Mouse (Mus musculus): ENCODE data around the gene Apbb2. TPM values are rescaled to one million over a fixed set of nuclear protein-coding genes. Genes with fewer than 3 reads are reported as not detected.
A peak's percentile ranks its signal among the peaks of the same experiment; 100 is the strongest.

The Apbb2 gene
- total RNA-seq, 4 experiments from 2014 or later = 61.2 to 89.9 (median 81.5) TPM

DNA sequence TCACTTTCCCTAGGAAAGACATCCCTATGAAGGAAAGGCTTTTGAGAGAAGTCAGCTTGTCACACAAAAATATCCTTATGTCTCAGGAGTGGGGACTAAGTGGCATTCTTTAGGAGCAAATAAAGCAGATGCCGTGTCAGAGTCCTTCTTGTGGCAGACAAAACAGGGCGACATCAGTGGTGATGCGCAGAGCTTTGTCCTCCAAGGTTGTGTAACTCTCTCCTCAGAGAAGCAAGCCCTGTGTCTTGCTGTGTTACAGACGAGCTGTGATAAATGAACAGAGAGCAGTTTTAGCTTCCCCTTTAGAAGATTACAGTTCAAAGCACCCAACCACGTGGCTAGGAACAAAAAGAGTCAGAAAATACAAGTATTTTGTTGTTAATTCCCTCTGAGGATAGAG is 205.2 kb downstream of the Apbb2 start:
- no peak for DNase-seq

DNA sequence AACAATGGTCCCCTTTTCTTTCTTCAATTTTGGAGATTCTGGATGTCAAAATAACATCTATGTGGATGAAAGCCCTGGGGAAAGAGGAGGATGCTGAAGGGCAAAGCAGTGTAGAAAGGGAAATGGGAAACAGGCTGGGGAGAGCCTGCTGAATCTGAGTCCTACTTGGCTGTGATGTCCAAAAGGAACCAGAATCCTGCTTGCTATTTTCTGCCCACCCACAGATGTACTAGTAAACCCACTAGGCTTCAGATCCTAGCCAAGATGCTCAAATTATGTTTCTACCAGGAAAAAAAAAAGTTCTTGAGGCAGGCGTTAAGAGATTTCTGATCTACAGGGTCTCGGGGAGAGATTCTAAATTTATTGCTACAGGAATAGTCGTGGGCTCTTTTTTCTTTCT is 205.8 kb downstream of the Apbb2 start:
- no peak for DNase-seq

DNA sequence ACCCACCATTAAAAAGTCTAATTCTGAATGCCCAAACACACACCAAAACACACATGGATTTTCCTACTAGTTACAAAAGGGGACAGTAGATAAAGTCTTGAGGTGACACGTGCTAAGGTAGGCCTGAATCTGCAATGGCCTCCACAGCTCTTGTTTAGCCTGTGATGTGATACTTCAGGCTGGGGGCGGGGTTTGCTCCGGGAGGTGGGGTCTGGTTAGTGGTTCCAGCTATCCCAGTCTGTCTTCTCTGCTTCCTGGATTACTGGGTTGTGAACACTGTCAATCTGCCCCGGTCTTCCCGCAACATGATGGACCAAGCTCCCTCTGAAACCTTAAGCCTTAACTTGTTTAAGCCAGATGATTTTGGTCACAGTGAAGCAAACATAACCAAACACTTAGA is 210.0 kb downstream of the Apbb2 start:
- DNase-seq = no peak

DNA sequence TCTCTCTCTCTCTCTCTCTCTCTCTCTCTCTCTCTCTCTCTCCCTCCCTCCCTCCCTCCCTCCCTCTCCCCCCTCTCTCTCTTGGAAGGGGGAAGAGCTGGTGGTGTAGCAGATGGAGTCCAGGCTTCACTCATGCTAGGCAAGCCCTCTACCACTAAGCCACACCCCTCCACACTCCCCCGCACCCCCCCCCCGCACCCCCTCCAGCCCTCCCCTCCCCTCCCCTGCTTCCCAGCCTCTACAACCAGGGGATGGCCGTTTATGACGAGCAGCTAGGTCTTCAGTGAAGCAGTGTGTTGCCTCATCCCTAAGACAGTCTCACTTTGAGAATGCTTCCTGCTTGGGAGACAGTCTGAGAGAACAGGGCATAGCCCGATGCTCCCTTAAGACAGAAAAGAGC is 210.6 kb downstream of the Apbb2 start:
- no peak for DNase-seq

- DNase-seq = no peak
Measured at GRCm38 (mm10) chr5:66406431-66406830, 212.2 kb downstream of the Apbb2 start.

DNA sequence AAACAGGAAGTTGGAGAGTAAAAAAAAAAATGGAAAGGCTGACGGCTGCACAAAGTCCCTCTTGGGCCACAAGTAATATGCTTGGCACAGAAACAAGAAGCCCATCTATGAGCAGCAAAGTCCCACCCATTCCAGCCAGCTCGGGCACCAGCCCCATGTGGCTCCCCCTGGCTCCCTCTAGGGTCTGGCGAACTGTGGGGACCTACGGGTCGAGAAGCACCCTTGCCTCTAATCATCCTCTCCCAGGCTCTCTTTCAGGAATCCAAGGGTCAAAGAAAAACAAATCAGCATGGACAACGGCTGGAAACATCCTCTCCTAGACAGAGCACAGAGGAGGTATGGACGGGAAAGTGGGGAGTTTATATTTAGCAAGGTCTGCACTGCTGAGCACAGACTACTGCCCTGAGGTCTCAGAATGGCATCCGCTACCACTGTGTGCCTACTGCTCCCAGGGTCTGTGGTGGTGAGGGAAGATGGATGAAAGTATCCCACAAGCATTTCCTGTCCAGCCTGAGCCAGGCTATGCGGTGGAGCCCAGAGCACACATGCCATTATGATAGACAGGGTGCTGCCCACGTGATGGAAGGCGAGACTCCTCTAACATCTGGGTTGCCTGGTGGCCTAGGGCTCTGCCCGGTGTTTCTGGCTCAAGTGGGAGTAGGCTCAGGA is 212.7 kb downstream of the Apbb2 start:
- DNase-seq = no peak

- no peak for DNase-seq
Measured at GRCm38 (mm10) chr5:66405305-66405704, 213.3 kb downstream of the Apbb2 start.

- DNase-seq = no peak
Measured at GRCm38 (mm10) chr5:66400563-66400962, 218.0 kb downstream of the Apbb2 start.

DNA sequence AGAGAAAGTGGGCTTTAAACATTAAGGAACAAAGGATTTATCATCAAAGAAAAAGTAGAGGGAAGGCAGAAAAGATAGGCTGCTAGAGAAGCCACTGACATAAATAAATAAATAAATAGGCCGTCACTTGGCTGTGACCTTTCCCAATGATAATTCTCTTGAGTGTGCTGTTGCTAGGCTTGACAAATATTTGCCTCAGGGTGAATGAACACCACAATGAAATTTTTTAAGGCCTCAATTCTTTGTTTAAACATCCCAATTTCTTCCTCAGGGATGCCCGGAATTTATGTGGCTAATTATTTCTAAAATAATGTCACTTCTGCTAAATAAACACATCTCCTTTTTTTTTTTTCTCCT is 219.3 kb downstream of the Apbb2 start:
- DNase-seq = no peak

GRCm38 (mm10) chr5:66398530-66399263 is 219.9 kb downstream of the Apbb2 start:
- no peak for DNase-seq

DNA sequence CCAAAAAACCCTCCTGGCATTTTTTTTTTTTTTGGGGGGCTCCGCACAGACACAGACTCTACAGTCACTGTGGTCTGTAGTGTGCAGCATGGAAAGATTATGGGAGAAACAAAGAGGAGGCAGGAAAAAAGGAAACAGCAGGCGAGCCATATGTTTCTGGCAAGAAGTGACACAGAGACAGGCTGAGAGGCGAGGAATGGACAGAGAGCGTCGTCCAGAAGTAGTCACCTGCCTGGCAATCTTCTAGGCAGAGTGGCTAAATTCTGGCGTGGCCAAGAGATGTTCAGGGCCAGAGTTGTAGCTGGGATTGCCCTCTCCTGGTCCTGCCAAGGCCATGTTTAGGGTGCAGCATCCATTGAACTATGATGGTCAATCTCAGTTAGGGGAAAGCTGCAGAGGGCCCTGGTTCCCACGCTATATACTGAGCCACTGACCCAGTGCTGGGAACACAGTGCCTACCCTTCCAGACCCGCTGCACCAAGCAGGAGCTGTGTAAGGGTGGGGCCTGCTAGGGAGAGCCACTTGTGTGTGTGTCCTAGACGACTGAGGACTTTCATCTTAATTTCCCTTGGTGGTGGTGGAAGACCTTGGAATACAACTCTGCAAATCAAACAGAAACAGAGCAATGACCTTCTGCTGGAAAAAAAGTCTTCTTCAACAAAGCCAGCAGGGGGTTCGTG is 224.7 kb downstream of the Apbb2 start:
- DNase-seq = no peak

- DNase-seq = no peak
Measured at GRCm38 (mm10) chr5:66392861-66393529, 225.6 kb downstream of the Apbb2 start.

- DNase-seq = no peak
Measured at GRCm38 (mm10) chr5:66391771-66392170, 226.8 kb downstream of the Apbb2 start.

DNA sequence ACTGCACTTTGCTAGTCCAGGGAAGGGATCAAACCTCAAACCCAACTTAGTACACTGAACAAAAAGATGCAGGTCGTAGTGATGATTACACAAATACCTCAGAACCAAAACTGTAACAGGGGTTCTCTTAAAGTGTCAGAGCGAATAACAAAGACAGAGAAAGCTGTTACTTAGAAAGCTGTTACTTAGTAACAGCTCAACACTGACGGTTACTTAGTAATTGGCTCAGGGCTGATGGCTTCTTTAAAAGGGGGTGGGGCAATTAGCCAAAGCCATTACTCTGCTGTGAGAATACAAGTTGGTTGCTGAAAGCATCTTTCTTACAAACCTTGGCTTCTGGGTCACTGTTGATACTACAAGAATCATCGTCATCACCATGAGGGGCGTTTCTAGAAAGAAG is 227.3 kb downstream of the Apbb2 start:
- no peak for DNase-seq

GRCm38 (mm10) chr5:66390567-66390966 is 228.0 kb downstream of the Apbb2 start:
- DNase-seq = no peak

DNA sequence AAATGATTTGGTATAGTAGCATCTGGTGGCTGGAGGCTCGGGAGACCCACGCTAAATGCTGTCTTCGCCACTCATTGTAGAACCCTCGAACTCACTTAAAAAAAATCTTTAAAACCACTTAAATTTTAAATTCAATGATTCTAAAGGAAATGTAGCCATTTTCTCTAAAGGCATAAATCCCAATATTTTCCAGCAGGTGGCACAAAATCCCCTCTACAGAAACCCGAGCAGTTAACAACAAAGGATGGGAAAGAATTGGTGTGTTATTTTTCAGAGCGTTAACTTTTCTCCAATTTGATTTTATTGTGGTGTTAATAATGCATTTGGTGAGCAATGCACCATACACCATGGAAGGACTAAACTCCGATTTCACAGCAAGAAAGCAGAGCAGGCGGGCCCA is 231.1 kb downstream of the Apbb2 start:
- no peak for DNase-seq

- no peak for DNase-seq
Measured at GRCm38 (mm10) chr5:66385636-66386035, 232.9 kb downstream of the Apbb2 start.

DNA sequence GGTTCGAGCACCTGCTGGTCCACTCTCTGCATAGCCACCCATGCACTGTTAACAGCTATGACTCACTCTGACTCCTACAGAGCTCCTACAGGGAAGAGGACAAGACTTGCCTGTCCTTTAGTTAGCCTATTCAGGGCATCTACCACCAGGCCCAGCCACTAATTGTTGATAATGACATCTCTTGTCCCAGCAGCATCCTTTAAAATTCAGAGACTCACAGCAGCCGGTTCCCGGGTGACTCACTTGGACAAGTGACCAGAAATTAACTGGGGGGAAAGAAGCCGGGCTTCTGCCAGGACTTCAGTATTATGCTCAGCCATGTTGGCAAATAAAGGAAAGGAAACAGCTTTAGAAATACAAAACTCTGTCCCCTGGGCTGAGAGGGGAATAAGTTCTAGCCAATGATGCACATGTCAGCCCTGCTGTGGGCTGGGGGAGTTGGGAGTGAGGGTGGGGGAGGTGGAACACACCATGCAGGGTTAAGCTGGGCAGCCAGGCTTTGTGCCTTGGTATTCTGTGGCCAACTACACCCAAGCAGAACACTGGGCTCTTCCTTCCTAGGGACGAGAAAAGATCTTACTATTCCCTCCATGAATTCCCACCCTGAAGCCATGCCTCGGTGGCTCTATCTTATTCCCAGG is 233.7 kb downstream of the Apbb2 start:
- DNase-seq = no peak

DNA sequence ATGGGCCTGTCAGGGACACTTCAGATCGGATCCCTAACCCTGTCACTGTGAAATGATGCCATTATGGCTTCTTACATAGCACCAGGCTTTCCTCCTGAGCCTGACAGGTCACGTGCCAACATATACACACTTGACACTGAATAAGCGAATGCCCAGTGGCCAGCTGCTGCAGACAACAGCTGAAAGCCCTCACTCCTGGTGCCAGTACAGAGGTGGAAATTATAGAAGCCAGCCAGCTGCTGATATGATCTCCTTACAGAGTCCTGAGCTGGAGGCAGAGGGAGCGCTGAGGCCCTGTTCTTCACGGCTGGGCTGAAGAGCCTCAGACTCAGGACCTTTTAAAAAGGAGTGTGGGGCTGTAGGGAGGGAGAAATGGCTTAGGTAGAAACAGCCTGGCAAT is 234.5 kb downstream of the Apbb2 start:
- DNase-seq = no peak

DNA sequence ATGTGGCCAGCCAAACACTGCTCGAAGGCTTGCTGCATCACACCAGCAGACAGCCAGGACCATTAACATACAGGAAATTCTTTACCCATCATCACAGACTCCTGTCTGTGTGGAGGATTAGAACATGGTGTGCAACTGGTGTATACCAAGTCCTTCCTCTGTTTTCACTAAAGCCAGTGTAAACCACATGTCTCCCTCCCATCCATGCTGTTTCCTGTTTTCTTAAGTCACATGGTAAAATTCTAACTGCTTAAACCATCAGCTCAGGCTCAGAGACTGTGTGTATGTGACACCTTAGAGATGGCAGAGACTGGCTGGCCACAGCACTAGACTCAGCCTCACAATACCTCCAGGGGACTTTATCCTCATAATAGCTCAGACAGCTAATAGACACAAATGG is 236.5 kb downstream of the Apbb2 start:
- DNase-seq = no peak

DNA sequence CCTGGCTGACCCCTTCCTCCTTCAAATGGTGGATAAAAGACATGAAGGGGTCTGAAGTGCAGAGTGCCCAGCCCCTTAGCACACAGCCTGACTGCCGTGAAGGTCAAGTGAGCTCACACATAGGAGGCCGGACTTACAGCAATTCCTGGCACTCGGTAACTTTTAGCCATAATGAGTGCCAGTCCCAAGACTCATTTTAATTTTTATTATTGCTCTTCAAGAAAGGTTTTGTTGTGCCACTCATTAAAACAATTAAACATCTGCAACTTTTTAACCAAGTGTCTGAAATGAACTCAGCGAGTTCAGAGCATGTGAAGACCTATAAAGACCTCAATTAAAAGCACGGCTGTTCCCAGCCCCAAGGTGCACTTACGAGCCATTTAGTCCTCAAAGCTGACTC is 239.6 kb downstream of the Apbb2 start:
- no peak for DNase-seq

GRCm38 (mm10) chr5:66376589-66377270 is 241.9 kb downstream of the Apbb2 start:
- peak; percentile 57 for DNase-seq
